Mouse (Mus musculus): Measurements from ENCODE around the gene Agfg2.

Gene Agfg2

GRCm38 (mm10) chr5:137682526-137682925 lies 2.0 kb downstream of the Agfg2 start:
- no peak for DNase-seq

- no peak for DNase-seq
These were observed 4.8 kb downstream of the Agfg2 start for GRCm38 (mm10) chr5:137679726-137680125.

GRCm38 (mm10) chr5:137678736-137679135 lies 5.8 kb downstream of the Agfg2 start:
- DNase-seq = no peak

- DNase-seq = no peak
These were observed 6.7 kb downstream of the Agfg2 start for GRCm38 (mm10) chr5:137677859-137678258.

GRCm38 (mm10) chr5:137674786-137675185 lies 9.7 kb downstream of the Agfg2 start:
- DNase-seq = no peak

- DNase-seq = no peak
These were observed 11.5 kb downstream of the Agfg2 start for GRCm38 (mm10) chr5:137673015-137673414.

GRCm38 (mm10) chr5:137672361-137672760 lies 12.2 kb downstream of the Agfg2 start:
- DNase-seq = no peak

GRCm38 (mm10) chr5:137671443-137672240 lies 12.9 kb downstream of the Agfg2 start:
- no peak for DNase-seq

- peak in 1 of 2 experiments; percentile 40 for DNase-seq
These were observed 14.3 kb downstream of the Agfg2 start for GRCm38 (mm10) chr5:137670240-137670639.

- peak; percentile 56 to 58 for DNase-seq
These were observed 15.6 kb downstream of the Agfg2 start for GRCm38 (mm10) chr5:137668971-137669370.

GRCm38 (mm10) chr5:137663057-137663456 lies 21.5 kb downstream of the Agfg2 start:
- no peak for DNase-seq

GRCm38 (mm10) chr5:137660064-137660688 lies 24.4 kb downstream of the Agfg2 start:
- peak in 1 of 2 experiments; percentile 4 for DNase-seq

- DNase-seq = peak; percentile 87 to 89
These were observed 27.5 kb downstream of the Agfg2 start for GRCm38 (mm10) chr5:137656977-137657376.

- peak in 1 of 2 experiments; percentile 62 for DNase-seq
These were observed 29.8 kb downstream of the Agfg2 start for GRCm38 (mm10) chr5:137654746-137655145.

GRCm38 (mm10) chr5:137653366-137653765 lies 31.2 kb downstream of the Agfg2 start:
- no peak for DNase-seq

GRCm38 (mm10) chr5:137652474-137652873 lies 32.1 kb downstream of the Agfg2 start:
- peak; percentile 88 to 95 for DNase-seq

GRCm38 (mm10) chr5:137649669-137650571 lies 34.6 kb downstream of the Agfg2 start:
- DNase-seq = peak in 1 of 2 experiments; percentile 40

GRCm38 (mm10) chr5:137649251-137649650 lies 35.3 kb downstream of the Agfg2 start:
- DNase-seq = no peak

- DNase-seq = no peak
These were observed 36.5 kb downstream of the Agfg2 start for GRCm38 (mm10) chr5:137647827-137648601.

GRCm38 (mm10) chr5:137645652-137646091 lies 38.9 kb downstream of the Agfg2 start, which contains the start of gene Irs3:
Gene Irs3, minus strand, starts transcription at chr5:137645714.
- DNase-seq = no peak

- no peak for DNase-seq
These were observed 39.4 kb downstream of the Agfg2 start for GRCm38 (mm10) chr5:137645091-137645651.

- no peak for DNase-seq
These were observed 40.0 kb downstream of the Agfg2 start for GRCm38 (mm10) chr5:137644484-137644883.

All from cerebellum, postnatal 10 days (tissue).